Mouse (Mus musculus) E14TG2a.4 (cell line): ENCODE measurements at regions not wholly inside any gene's neighbourhood (a gene's known extent, or its start where the extent isn't known, plus 50 kb on each side); places are given as distances from the start of the nearest gene placed in this dataset.

Experiments used
- CTCF ChIP-seq: conservative IDR thresholded peaks from 2 replicates; pipeline ENCODE4 v1.5.1; 2014; ENCODE audit warnings: low read length
- NANOG ChIP-seq: IDR thresholded peaks from 2 replicates; pipeline ENCODE4 v1.6.1; 2014; ENCODE audit warnings: borderline replicate concordance, low read length, mixed read lengths

GRCm38 (mm10) chr5:91767060-91767459, 195.8 kb downstream of the Rchy1 start:
- TF ChIP-seq CTCF (no peak), NANOG (no peak)
